Mouse (Mus musculus): ENCODE measurements at regions not wholly inside any gene's neighbourhood (a gene's known extent, or its start where the extent isn't known, plus 50 kb on each side); places are given as distances from the start of the nearest gene placed in this dataset.

DNA sequence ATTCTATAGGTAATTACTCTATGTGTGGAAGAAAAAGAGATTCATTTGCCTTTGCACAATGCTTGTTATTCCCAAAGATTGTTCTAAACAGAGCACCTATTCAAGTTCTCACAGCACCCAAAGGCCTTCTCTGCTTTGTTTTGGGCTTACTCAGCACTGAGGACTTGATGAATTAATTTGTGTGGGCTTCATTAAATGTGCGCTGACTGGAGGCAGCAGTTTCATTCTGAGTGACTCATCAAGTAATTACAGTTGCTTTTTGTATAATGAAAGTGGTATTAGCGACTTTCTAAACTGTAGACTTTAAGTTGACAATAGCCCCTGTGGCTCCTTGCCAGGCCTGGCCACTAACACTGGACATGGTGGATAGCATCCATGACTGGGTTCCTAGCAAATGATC, 485.4 kb downstream of the Nebl start:
- TF ChIP-seq POLR2A (IDR thresholded peaks at IDR 0.05; ENCODE audit: borderline replicate concordance, insufficient read depth, low read length) (no peak), CTCF (IDR thresholded peaks at IDR 0.05; ENCODE audit: borderline replicate concordance, insufficient read depth, low read depth, low read length) (no peak)

Data from cerebellum, adult 2 months (tissue).